Mouse (Mus musculus): ENCODE data around the gene Bckdha.
A peak's percentile ranks its signal among the peaks of the same experiment; 100 is the strongest.

Bckdha gene

DNA sequence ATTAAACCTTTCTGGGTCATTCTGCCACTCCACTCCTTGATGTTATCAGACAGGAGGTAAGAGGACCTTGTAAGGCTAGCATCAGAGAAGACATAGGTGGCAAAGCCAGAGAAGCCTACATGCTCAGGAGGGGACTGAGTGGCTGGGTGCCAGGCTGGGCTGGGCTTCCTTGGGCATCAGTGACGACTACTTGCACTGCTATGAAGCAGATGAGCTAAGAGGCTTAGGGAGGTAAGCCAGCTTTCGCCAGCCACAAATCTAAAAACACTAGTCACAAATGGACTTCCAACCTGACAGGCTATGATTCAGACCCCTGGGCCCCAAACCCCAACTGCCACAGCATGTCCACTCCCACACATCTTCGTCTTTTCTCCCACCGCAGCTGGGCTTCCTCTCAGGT lies 14.2 kb downstream of the Bckdha start:
- DNase-seq, result no peak

DNA sequence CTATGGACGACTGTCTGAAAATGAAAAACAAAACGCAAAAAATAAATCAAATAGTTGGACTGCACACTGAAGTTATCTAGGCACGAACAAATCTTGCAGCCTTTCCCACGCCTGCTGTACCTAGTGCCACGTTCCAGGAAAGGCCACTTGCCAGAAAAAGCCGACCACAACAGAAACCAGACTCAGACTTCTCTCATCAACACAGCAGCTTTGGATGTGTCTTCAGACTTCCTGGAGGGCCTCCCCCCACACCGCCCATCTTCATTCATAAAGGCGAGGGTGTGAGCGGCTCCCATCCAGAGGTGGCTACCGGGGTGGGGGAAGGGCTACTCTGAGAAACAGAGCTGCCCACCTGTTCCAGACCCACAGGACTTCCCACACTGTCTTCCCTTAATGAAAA lies 14.6 kb downstream of the Bckdha start:
- no peak for DNase-seq

DNA sequence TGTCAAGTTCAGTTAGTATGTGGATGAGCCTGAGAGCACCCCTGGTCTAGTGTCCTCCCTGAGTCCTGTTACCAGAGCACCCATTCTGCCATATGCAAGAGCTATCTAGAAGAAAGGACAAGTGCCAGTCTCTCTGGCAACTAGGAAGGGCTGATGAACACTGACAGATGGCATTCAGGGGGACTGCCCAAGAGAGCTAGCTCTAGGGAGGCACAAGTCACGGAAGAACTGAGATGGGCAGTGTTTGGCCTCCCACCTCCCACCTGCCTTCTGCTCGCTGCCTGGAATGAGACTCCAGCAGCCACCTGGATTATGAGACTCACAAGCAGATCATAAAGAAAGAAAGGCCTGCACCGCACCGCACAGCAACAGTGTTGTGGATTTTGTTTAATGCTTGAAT lies 19.0 kb downstream of the Bckdha start:
- DNase-seq, result no peak

DNA sequence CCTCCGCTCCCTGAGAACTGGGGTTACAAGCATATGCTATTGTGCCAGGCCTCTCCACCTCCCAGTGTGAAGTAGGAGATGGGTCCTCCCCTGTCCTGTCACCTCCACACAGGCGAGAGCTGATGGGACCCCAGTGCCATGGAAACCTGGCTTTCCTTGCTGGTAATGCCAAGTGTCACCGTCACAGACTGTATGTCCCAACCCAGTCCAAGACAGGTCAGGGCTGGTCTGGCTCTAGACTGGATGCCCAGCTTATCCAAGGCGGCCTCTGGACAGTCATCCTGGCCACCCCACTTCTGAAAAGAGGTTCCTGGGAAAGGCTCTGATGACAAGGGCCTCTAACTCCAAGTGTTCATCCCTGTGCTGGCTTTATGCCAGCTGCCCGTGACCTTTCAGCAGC lies 21.7 kb downstream of the Bckdha start:
- DNase-seq, result no peak

DNA sequence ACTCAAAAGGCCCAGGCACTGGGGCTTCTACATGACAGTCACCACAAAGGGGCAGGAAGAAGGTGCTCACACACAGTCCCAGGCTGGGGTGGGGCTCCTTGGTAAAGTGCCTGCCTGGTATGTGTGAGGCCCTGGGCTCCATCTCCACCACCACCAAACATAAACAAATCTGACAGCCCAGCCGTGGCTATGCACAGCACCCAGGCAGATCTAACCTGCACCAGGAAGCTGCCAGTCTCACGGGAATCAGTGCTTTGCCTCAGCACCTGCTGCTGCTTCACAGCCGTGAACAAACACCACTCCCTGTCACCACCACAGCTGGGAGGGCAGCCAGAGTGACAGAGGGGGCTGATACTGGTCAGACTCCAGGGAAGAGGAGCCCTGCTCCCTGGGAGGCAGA lies 22.4 kb downstream of the Bckdha start:
- no peak for DNase-seq

DNA sequence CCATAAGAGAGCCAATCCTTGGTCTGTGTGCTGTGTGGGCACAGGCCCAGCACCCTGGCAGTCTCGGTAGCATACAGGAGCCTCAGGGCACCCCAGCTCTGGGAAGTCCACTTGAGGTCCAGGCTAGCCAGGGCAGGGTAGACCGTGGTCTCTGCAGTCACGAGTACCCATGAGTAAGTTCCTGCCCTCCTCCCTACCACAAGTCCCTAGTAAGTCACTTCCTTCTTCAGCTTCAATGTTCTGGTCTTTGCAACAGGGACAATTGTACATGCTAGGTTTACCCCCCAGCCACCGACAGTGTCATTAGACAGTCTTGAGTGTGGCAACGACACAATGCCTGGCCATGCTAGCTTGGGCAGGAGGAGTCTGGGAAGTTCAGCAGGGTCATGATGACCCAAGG lies 26.1 kb downstream of the Bckdha start:
- no peak for DNase-seq

DNA sequence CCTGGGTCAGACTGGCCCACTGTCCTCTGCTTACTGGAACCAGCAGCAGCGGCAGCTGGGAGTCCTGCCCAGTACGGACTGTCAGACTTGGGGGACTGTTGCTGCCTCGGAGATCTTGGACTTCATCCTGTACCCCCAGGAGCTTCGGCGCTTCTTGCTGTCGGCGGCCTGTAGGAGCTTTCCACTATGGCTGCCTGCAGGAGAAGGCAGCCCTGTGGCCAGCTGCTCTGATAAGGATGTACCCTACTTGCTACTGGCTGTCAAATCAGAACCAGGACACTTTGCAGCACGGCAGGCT lies 30.5 kb downstream of the Bckdha start:
- no peak for DNase-seq

DNA sequence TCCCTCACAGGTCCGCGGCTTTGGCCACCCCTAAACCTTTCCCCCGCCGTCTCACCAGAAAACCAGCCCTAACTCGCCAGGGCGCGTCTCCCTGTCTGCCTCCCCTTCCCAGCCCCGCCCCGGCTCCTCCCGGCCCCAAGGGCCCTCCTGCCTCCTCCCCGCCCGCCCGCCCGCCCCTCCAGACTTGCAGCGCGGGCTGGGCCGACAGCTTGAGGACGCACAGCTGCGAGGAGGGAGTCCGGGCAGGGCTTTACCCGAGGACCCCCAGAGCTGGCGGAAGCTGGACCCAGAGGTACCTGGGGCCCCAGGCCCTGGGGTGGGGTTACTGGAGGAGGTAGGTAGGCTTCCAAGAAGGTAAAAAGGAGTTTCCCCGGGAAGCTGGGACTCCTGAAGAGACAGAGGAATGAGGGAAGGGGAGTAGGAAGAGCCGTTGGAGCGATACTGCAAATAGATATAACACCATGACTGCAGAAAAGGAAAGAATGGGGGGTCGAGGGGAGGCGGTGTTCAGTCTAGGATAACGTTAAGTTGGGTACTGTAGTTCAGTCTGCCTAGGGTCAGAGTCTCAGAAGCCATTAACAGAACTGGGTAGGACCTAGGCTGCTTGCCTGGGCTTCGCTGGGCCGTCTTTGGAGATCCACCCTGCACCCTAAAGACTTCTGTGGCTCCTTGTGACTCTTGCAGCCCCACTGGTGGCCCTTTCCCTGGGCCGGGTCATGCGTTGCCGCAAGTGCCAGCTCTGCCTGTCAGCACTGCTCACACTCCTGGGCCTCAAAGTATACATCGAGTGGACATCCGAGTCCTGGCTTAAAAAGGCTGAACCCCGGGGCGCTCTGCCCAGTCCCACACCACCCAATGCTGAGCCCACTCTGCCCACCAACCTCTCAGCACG lies 31.1 kb downstream of the Bckdha start:
- DNase-seq, result peak; percentile 80

DNA sequence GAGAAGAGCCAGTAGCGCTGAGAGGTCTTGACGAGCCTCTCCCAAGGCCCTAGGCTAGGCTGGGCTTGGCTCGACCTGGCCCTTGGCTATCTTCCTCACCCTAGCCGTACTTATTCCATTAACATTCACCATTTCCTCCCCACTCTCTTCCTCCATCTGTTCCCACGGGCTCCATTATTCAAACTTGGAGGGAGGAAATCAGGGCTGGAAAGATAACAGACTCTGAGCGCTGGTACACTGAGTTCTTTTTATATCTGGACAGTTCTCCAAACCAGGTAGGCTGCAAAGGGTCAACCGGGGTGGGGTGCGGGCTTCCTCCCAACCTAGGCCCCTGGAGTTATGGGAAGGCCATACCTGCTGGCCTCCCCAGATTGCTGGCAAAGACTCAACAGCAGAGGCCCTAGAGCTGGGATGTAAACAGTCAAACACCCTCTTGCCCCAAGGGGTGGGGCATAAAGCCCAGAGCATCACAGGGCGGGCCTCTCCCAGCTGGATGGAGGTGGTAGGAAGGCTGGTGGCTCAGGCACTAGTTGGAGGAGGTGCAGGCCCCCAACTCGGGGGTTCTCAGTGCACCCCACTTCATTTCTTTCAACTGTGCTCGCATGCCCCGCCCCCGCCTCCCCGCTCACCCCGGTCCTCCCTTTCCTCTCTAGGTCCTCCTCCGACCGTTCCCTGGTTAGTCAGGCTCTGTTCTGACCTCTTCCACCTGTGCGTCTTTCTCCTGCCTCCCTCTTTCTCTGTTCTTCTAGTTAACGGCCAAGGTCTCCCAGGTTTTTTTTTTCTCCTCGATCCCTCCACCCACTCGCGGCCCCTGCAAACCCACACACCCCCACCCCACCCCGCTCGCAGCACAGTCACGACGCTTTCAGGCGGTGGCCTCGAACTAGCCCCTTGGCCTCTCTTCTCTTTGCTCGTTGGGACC lies 32.0 kb downstream of the Bckdha start, which contains the start of gene B3gnt8:
Gene B3gnt8 (plus strand): TSS at position 146 of the 922 bp plus-strand sequence.
- peak; percentile 50 for DNase-seq

DNA sequence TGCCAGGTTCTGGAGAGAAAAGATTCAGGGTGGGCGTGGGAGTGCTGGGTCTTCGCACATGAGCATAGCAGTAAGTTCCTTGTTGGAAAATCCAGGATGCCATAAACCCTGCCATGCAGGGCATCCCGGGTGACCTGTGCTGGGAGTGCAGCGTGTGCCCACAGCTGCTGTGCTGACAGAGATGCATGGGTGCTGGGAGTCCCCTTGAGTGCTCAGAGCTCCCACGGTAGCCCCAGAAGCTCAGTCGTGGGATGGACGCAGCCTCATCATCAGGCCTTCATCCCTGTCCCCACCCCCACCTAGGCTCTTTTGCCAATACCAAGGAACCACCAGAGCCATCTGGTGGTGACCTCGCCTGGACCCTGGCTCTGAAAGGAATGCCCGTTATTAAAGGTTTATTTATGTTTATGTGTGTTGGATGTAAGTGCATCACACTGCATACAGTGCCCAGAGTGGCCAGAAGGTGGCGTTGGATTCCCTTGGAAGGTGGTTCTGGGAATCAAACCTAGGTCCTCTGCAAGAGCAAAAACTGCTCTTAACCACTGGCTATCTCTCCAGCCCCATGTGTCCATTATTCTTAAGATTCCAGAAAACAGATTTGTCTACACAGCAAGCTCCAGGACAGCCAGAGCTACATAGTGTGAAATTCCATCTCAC lies 33.1 kb downstream of the Bckdha start:
- DNase-seq, result peak; percentile 46

DNA sequence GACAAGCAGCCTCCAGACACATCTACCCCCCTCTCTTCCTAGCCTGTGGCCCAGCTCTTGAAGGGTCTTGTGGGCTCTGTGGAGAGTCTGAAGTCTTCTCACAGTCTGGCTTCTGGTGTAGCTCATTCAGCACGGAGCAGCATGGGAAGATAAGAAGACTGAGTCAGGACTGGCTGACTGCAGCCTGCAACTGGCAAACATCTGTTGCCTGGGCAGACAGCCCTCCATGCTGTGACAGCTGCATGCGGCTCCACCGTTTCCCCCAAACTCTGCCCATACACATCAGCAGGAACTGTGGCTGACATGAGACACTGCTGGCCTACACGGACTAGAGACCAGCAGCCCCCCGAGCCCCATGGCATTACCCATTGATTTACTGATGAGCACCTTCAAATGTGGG lies 33.9 kb downstream of the Bckdha start:
- DNase-seq, result peak; percentile 30

DNA sequence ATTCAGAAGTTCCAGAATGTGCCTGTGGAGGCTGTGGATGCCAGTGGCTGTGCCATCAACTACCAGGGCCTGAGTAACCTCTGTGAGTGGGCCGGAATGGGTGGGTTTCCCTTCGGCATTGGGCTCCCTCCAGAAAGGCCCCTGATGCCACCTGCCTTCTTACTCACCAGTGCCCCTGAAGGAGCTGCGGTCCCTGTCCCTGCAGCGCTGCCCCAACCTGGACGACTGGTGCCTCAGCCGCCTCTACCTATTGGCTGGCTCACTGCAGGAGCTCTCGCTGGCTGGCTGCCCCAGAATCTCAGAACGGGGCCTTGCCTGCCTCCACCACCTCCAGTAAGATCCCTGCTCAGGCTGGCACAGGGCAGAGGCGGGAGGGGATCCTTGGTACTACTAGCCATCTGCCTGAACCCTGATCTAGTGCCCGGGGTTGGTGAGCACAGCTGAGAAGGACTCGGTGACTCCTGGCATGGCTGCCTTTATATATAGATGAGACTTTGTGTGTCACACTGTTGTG lies 34.9 kb downstream of the Bckdha start:
- DNase-seq, result no peak

DNA sequence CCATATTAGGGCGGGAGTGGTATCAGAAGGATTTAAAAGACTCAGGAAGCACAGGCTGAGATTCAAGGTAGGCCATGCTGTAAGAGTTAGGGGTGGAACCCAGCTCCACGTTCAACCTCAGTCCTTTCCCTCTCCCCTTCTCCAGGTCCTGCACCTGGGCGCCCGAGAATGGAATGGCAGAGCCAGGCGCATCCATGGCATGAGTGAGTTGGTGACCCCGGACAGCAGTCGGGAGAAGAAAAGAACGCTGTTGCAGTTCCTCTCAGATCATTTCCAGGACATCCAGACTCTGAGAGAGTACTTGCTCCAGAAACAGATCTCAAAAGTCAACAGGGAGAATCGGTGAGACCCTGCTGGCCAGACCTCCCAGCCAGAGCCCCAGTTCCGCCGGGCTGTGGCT lies 38.0 kb downstream of the Bckdha start:
- no peak for DNase-seq

DNA sequence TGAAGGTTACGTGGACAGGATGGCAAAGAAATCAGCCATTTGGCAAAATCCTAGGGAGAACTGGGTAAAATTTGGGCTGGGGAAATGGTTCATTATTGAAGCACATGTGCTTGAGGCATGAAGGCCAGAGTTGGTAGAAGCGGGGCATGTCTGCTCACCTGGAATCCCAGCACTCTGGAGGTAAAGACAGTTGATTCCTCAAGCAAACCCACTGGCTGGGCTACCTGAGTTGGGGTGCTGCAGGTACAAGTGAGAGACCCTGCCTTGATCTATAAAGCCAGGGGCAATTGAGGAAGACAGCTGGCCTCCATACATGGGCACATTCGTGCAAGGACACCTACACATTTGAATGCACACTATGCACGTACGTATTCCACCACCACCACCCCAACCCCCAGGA lies 38.7 kb downstream of the Bckdha start:
- DNase-seq, result no peak

DNA sequence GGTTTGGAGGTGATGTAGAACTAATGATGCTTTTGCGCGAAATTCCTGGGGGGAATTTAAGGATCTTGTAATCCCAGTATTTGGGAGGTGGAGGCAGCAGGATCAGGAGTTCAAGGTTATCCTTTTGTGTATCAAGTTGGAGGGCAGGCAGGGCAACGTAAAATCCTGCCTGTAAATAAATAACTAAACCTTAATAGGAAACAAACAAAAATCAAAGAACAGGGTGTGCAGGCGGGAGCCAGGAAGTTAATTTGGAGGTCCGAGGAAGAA lies 39.1 kb downstream of the Bckdha start:
- DNase-seq, result no peak

DNA sequence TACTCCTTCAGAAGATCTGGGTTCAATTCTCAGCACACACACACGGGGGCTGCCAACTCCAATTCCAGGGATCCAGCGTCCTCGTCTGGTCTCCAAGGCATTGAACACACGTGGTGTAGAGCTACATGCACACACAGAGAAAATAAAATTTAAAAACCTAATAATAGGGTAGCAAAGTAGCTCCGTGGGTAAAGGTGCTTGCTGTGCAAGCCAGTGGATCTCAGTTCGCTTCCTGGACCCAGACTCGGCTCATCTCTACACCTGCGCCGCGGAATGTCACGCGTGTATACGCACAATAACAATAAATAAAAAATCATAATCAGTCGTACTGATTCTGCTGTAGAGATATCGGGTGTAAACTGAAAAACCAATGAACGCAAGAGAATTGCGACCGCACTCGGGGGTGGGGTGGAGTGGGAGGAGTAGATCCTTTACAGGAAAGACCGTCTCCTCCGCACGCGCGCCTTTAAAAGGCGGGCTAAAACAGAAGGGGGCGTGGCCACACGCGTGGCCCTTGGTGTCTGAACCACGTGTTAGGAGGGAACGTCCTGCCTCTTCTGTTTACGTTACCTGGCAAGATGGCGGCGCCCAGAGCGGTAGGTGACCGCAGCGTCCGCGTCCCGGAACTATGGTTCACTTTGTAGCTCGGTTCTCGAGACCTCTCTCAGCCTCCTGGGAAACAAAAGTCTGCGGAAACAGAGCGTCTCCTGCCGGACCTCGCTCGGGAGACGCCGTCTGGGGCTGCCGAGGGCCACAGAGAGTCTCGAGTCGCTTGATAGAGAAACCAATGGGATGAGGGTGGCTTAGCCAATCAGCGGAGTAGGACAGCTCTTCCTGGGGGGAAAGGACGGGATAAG lies 39.7 kb downstream of the Bckdha start, which contains the start of gene Dmac2:
Gene Dmac2 (plus strand): TSS at position 550 of the 857 bp plus-strand sequence.
- DNase-seq, result peak; percentile 93

DNA sequence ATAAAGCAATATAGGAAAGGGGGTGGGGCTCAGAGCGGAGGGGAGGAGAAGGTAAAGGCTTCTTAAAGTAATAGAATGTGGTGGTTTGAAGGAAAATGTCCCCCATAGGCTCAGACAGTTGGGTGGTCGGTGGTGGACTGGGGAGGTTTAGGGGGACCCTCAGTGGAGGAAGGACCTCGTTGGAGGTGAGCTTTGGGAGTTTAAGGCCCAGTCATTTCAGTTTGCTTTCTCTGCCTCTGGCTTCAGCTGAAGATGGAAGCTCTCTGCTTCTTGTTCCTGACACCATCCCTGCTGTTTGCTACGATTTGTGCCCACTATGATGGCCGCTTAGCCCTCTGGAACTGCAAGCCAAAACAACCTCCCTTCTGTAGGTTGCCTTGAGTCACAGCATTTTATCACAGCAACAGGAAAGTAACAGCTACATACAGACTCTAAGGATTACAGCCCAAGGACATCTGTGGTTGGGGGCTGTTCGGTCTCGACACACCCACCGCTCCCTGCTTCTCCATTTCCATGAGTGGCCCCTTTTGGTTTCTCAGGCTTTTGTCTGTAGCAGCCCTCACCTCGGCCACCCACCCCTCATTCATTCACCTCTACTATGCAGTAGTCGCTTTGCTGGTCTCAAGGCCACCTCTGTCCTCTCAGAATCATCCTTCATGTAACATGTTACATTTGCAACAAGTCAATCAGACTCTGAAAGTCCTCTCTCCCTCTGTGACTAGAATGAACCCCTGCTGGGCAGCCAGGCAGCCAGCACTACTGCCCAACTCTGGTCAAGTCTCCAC lies 41.2 kb downstream of the Bckdha start:
- no peak for DNase-seq

DNA sequence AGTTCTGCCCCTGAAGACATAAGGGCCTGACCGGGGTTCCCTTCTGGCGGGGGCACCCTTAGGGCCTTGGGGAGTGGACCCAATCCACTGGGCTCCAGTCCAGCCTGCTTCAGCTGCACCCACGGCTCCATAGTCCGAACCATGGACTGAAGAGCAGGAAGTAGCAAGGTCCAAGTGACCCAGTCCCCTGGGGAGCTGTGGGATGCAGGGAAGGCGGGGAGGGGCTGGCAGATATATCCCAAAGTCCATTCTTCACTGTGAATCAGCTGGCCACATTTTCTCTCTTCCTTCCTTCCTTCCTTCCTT lies 43.1 kb downstream of the Bckdha start, which contains the start of gene Erich4:
Gene Erich4 (minus strand): TSS at position 187 of the 306 bp plus-strand sequence.
- DNase-seq, result no peak

DNA sequence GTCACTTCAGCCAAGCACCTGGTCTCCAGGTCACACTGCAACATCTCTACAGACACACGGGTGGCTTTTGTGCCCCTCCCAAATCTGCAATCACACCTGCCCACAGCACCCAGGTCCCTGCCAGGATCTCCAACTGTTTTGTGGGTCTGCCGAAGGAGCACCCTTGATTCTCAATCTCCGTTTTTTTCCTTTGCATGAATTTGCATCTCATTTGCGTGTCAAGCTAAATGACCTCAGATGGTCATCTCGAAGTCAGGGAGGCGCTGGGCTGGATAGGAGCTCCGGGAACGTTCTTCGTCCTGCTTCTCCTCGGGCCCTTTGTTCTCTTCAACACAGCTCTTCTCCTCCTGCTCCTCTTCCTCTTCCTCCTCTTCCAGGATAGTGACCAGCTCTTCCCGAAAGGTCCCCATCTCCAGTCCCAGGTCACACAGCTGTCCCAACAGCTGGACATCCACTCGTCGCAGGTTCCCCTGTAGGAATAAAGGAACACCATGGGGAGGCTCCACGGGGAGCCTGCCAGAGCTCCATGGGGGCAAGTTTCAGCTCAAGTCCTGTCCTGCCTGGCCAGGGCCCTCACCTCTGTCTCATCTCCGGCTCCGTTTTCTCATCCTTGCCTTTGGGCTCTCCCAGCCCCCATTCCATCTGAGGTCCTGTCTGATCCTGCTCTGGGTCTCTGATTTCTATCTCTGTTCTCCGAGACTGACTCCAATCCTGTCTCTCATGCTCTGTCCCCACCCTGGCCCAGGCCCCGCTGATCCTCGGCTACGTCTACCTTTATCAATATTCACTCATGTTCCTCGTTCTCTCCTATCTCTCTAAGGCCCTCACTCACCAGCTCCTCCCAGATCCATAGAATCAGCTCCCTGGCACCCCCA lies 43.7 kb downstream of the Bckdha start:
- no peak for DNase-seq

DNA sequence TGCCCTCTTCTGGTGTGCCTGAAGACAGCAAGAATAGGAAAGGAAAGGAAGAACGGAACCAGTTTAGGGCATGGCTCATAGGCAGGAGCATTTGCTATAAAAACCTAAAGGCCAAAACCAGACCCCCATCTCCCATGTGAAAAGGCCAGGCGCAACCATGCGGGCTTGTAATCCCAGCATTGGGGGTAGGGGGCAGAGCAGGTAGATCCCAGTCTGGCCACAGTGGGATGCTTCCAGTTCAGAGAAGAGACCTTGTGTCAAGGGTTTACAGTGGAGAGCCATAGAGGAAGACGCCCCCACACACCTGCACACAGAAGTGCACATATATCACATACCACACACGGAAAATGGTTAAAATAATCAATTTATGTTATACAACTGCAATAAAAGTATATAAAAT lies 44.7 kb downstream of the Bckdha start:
- DNase-seq, result no peak

DNA sequence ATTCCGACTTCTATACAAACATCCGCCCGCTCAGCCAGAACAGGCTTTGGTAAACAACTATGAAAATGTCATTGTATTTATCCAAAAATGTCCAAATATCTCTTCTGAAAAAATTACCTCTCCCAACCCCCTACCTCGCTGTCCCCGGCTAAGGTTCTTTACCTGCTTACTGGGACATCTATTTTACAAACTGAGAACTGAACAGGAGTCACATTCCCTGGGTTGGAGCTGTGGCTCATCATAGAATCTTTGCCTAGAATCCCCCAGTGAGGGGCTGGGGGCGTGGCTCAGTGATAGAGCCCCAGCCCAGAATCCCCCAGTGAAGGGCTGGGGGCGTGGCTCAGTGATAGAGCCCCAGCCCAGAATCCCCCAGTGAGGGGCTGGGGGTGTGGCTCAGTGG lies 47.3 kb downstream of the Bckdha start:
- DNase-seq, result no peak

Data from lung, postnatal 14 days (tissue).